Mouse (Mus musculus) lung, embryonic 15.5 days (tissue): ENCODE measurements around the gene Sept5. TPM values are rescaled to one million over a fixed set of nuclear protein-coding genes. Genes with fewer than 3 reads are reported as not detected.

ENCODE experiments used
- ATAC-seq: fragments of 200-750 bp; cut with Nextera tagmentation; 2 replicates; pipeline ENCODE4 v1.8.0; 2017; ENCODE audit warnings: moderate number of reproducible peaks, borderline replicate concordance; ENCODE audit not compliant: low FRiP score, low TSS enrichment; ENCODE audit errors: extremely low read depth
- H3K27ac ChIP-seq: fragments of 300-500 bp; sonication (generic); 2 replicates; pipeline ENCODE4 v1.5.1; 2015; ENCODE audit warnings: moderate library complexity, mild to moderate bottlenecking, inconsistent platforms
- H3K27me3 ChIP-seq: fragments of 300-500 bp; sonication (generic); 2 replicates; pipeline ENCODE4 v1.6.1; 2015; ENCODE audit warnings: inconsistent platforms
- H3K36me3 ChIP-seq: fragments of 300-500 bp; sonication (generic); 2 replicates; pipeline ENCODE4 v1.6.1; 2015; ENCODE audit warnings: inconsistent platforms
- H3K4me1 ChIP-seq: fragments of 300-500 bp; sonication (generic); 2 replicates; pipeline ENCODE4 v1.6.1; 2015; ENCODE audit warnings: inconsistent platforms
- H3K4me2 ChIP-seq: fragments of 300-500 bp; sonication (generic); 2 replicates; pipeline ENCODE4 v1.6.1; 2015; ENCODE audit warnings: inconsistent platforms, mild to moderate bottlenecking, moderate library complexity
- H3K4me3 ChIP-seq: fragments of 300-500 bp; sonication (generic); 2 replicates; pipeline ENCODE4 v1.5.1; 2015; ENCODE audit warnings: mild to moderate bottlenecking, inconsistent platforms
- H3K9ac ChIP-seq: fragments of 300-500 bp; sonication (generic); 2 replicates; pipeline ENCODE4 v1.6.1; 2015; ENCODE audit warnings: inconsistent platforms
- H3K9me3 ChIP-seq: fragments of 300-500 bp; sonication (generic); 2 replicates; pipeline ENCODE4 v1.6.1; 2016; ENCODE audit warnings: inconsistent platforms
- WGBS: fragments of 180-500 bp; shearing (Covaris S2); methylation state at CpG from one replicate; pipeline ENCODE4 v1.1.7; 2015; 5-methylcytosine and 5-hydroxymethylcytosine counted together
- polyA plus RNA-seq: library from polyadenylated mRNA; unstranded; fragments of >200 nt; fragmentation: Nextera tagmentation; extraction: Ambion mirVana; gene quantifications from 2 replicates; pipeline ENCODE4 v1.2.1, GENCODE M21; 2015

Sept5 gene
- polyA plus RNA-seq, 1 experiment from 2014 or later, result 20.2 TPM

- 10% methylated on average over 38 of the region's 38 CpGs for WGBS
- Histone ChIP-seq H3K9ac (peak overlapping the region; percentile 28; the same call in 1 of the 2 replicates), H3K27me3 (peaks cover 86% of the 10 kb centered on the region)
These were observed 8.3 kb downstream of the Sept5 start for GRCm38 (mm10) chr16:18621362-18622001.

GRCm38 (mm10) chr16:18620601-18621361, 9.0 kb downstream of the Sept5 start:
- H3K4me3 ChIP-seq, result peak overlapping the region; percentile 51
- WGBS, result 2% methylated on average over 71 of the region's 74 CpGs
- H3K9me3 ChIP-seq, result no peaks in the 10 kb centered on the region
- peaks cover 29% of the 10 kb centered on the region for H3K4me1 ChIP-seq
- peaks cover 83% of the 10 kb centered on the region for H3K27me3 ChIP-seq
- H3K36me3 ChIP-seq, result peaks cover 12% of the 10 kb centered on the region; the same call in 1 of the 2 replicates
- peak overlapping the region; percentile 28 for H3K9ac ChIP-seq
- peak overlapping the region; percentile 96 for H3K4me2 ChIP-seq
- peak; percentile 8; the same call in 1 of the 2 replicates for ATAC-seq
- H3K27ac ChIP-seq, result no peak overlapping the region

More at GRCm38 (mm10) chr16:18621362-18622001, 8.3 kb downstream of the Sept5 start:
- ATAC-seq, result no peak
- Histone ChIP-seq H3K4me1 (peaks cover 36% of the 10 kb centered on the region), H3K4me3 (peak overlapping the region; percentile 51), H3K36me3 (peaks cover 12% of the 10 kb centered on the region; the same call in 1 of the 2 replicates), H3K27ac (no peak overlapping the region), H3K9me3 (no peaks in the 10 kb centered on the region), H3K4me2 (peak overlapping the region; percentile 96)

GRCm38 (mm10) chr16:18620201-18620600, 9.6 kb downstream of the Sept5 start:
- no peaks in the 10 kb centered on the region for H3K9me3 ChIP-seq
- whole genome bisulfite sequencing, result 47% methylated on average over 6 of the region's 6 CpGs
- no peak overlapping the region for H3K9ac ChIP-seq
- H3K4me2 ChIP-seq, result peak overlapping the region; percentile 96
- no peak overlapping the region for H3K27ac ChIP-seq
- H3K36me3 ChIP-seq, result peaks cover 12% of the 10 kb centered on the region; the same call in 1 of the 2 replicates
- peaks cover 79% of the 10 kb centered on the region for H3K27me3 ChIP-seq
- H3K4me3 ChIP-seq, result peak overlapping the region; percentile 51; the same call in 1 of the 2 replicates
- ATAC-seq, result no peak
- peaks cover 29% of the 10 kb centered on the region for H3K4me1 ChIP-seq

GRCm38 (mm10) chr16:18619110-18619509, 10.6 kb downstream of the Sept5 start:
- peaks cover 70% of the 10 kb centered on the region for H3K27me3 ChIP-seq
- 44% methylated on average over 4 of the region's 4 CpGs for WGBS
- no peak overlapping the region for H3K4me2 ChIP-seq
- no peak overlapping the region for H3K27ac ChIP-seq
- peaks cover 9% of the 10 kb centered on the region; the same call in 1 of the 2 replicates for H3K36me3 ChIP-seq
- H3K9me3 ChIP-seq, result no peaks in the 10 kb centered on the region
- no peak for ATAC-seq
- H3K9ac ChIP-seq, result no peak overlapping the region
- no peak overlapping the region for H3K4me3 ChIP-seq
- H3K4me1 ChIP-seq, result peaks cover 29% of the 10 kb centered on the region

- Histone ChIP-seq H3K36me3 (peaks cover 9% of the 10 kb centered on the region; the same call in 1 of the 2 replicates), H3K9me3 (no peaks in the 10 kb centered on the region), H3K9ac (no peak overlapping the region), H3K4me3 (no peak overlapping the region), H3K4me2 (no peak overlapping the region), H3K27me3 (peaks cover 62% of the 10 kb centered on the region), H3K4me1 (peaks cover 29% of the 10 kb centered on the region), H3K27ac (no peak overlapping the region)
- ATAC-seq, result no peak
- 58% methylated on average over 2 of the region's 2 CpGs for WGBS
These were observed 11.5 kb downstream of the Sept5 start for GRCm38 (mm10) chr16:18618297-18618696.

- Histone ChIP-seq H3K4me2 (peak overlapping the region; percentile 47), H3K27ac (no peak overlapping the region), H3K36me3 (0 out of 2 replicates have a peak, but pooled peaks cover 1% of the 10 kb centered on the region), H3K4me3 (no peak overlapping the region), H3K27me3 (peaks cover 54% of the 10 kb centered on the region), H3K9ac (no peak overlapping the region), H3K9me3 (no peaks in the 10 kb centered on the region), H3K4me1 (peaks cover 29% of the 10 kb centered on the region)
- ATAC-seq, result peak; percentile 39; the same call in 1 of the 2 replicates
- WGBS, result 1% methylated on average over 27 of the region's 27 CpGs
These were observed 12.2 kb downstream of the Sept5 start for GRCm38 (mm10) chr16:18617370-18618065.

GRCm38 (mm10) chr16:18613301-18613700, 16.5 kb downstream of the Sept5 start:
- ATAC-seq, result no peak
- Histone ChIP-seq H3K4me1 (peaks cover 24% of the 10 kb centered on the region), H3K27me3 (peaks cover 19% of the 10 kb centered on the region; the same call in 1 of the 2 replicates)

GRCm38 (mm10) chr16:18611752-18612151, 18.0 kb downstream of the Sept5 start:
- peaks cover 18% of the 10 kb centered on the region for H3K4me1 ChIP-seq
- H3K36me3 ChIP-seq, result no peaks in the 10 kb centered on the region
- WGBS, result 26% methylated on average over 13 of the region's 13 CpGs
- H3K4me2 ChIP-seq, result no peak overlapping the region
- no peaks in the 10 kb centered on the region for H3K9me3 ChIP-seq
- no peak overlapping the region for H3K4me3 ChIP-seq
- no peak overlapping the region for H3K9ac ChIP-seq
- H3K27me3 ChIP-seq, result peaks cover 13% of the 10 kb centered on the region; the same call in 1 of the 2 replicates
- ATAC-seq, result no peak
- no peak overlapping the region for H3K27ac ChIP-seq

More at GRCm38 (mm10) chr16:18613301-18613700, 16.5 kb downstream of the Sept5 start:
- Histone ChIP-seq H3K27ac (no peak overlapping the region), H3K9me3 (no peaks in the 10 kb centered on the region), H3K4me3 (no peak overlapping the region), H3K36me3 (no peaks in the 10 kb centered on the region), H3K4me2 (no peak overlapping the region), H3K9ac (no peak overlapping the region)
- WGBS, result 55% methylated on average over 3 of the region's 3 CpGs

- no peak for ATAC-seq
- Histone ChIP-seq H3K36me3 (no peaks in the 10 kb centered on the region), H3K9ac (no peak overlapping the region), H3K4me3 (no peak overlapping the region), H3K4me1 (peaks cover 38% of the 10 kb centered on the region), H3K4me2 (no peak overlapping the region), H3K27me3 (0 out of 2 replicates have a peak, but pooled peaks cover 7% of the 10 kb centered on the region), H3K27ac (no peak overlapping the region; the same call in 1 of the 2 replicates), H3K9me3 (no peaks in the 10 kb centered on the region)
- WGBS, result 54% methylated on average over 2 of the region's 2 CpGs
These were observed 20.7 kb downstream of the Sept5 start for GRCm38 (mm10) chr16:18609099-18609498.

- Histone ChIP-seq H3K27me3 (0 out of 2 replicates have a peak, but pooled peaks cover 7% of the 10 kb centered on the region), H3K4me2 (peak overlapping the region; percentile 38), H3K4me3 (no peak overlapping the region), H3K27ac (no peak overlapping the region), H3K36me3 (no peaks in the 10 kb centered on the region), H3K9ac (no peak overlapping the region), H3K9me3 (no peaks in the 10 kb centered on the region), H3K4me1 (peaks cover 40% of the 10 kb centered on the region)
- 17% methylated on average over 11 of the region's 11 CpGs for WGBS
- no peak for ATAC-seq
These were observed 21.5 kb downstream of the Sept5 start for GRCm38 (mm10) chr16:18608226-18608625.

- peak overlapping the region; percentile 77 for H3K27ac ChIP-seq
These were observed 24.0 kb downstream of the Sept5 start for GRCm38 (mm10) chr16:18605705-18606104.

More at GRCm38 (mm10) chr16:18605705-18606104, 24.0 kb downstream of the Sept5 start:
- Histone ChIP-seq H3K4me1 (peaks cover 42% of the 10 kb centered on the region), H3K36me3 (no peaks in the 10 kb centered on the region), H3K4me3 (no peak overlapping the region), H3K9ac (no peak overlapping the region), H3K27me3 (0 out of 2 replicates have a peak, but pooled peaks cover 5% of the 10 kb centered on the region), H3K9me3 (no peaks in the 10 kb centered on the region), H3K4me2 (peak overlapping the region; percentile 9; the same call in 1 of the 2 replicates)
- WGBS, result 67% methylated on average over 5 of the region's 5 CpGs
- peak; percentile 31; the same call in 1 of the 2 replicates for ATAC-seq
